Mouse (Mus musculus) embryonic facial prominence, embryonic 11.5 days (tissue): ENCODE data around the gene Lrriq4. TPM values are rescaled to one million over a fixed set of nuclear protein-coding genes. Genes with fewer than 3 reads are reported as not detected.

Experiments
- ATAC-seq: fragments of 200-750 bp; cut with Nextera tagmentation; replicated peaks from 2 replicates; pipeline ENCODE4 v1.8.0; 2017; ENCODE audit warnings: low read depth; ENCODE audit not compliant: insufficient number of reproducible peaks, low FRiP score, low TSS enrichment
- DNase-seq: peaks from one replicate; pipeline ENCODE4 v3.0.0-alpha.2; 2015; ENCODE audit warnings: low spot score
- H3K27ac ChIP-seq: fragments of 300-500 bp; sonication (generic); replicated peaks from 2 replicates; pipeline ENCODE4 v1.5.1; 2014; ENCODE audit warnings: mild to moderate bottlenecking, low read depth, low read length, control low read depth
- H3K27me3 ChIP-seq: fragments of 300-500 bp; sonication (generic); 2 replicates; pipeline ENCODE4 v1.6.1; 2014; ENCODE audit warnings: mild to moderate bottlenecking, low read length, moderate library complexity, mixed read lengths; ENCODE audit not compliant: control insufficient read depth, insufficient read depth
- H3K36me3 ChIP-seq: fragments of 300-500 bp; sonication (generic); replicated peaks from 2 replicates; pipeline ENCODE4 v1.6.1; 2014; ENCODE audit warnings: low read depth, mild to moderate bottlenecking, low read length, moderate library complexity, mixed read lengths; ENCODE audit not compliant: control insufficient read depth, insufficient read depth
- H3K4me1 ChIP-seq: fragments of 300-500 bp; sonication (generic); 2 replicates; pipeline ENCODE4 v1.6.1; 2014; ENCODE audit warnings: low read length, mixed read lengths; ENCODE audit not compliant: control insufficient read depth, insufficient read depth
- H3K4me2 ChIP-seq: fragments of 300-500 bp; sonication (generic); 2 replicates; pipeline ENCODE4 v1.6.1; 2014; ENCODE audit warnings: low read depth, mild to moderate bottlenecking, control low read depth, low read length, moderate library complexity
- H3K4me3 ChIP-seq: fragments of 300-500 bp; sonication (generic); 2 replicates; pipeline ENCODE4 v1.5.1; 2014; ENCODE audit warnings: low read depth, low read length, control low read depth
- H3K9ac ChIP-seq: fragments of 300-500 bp; sonication (generic); replicated peaks from 2 replicates; pipeline ENCODE4 v1.6.1; 2014; ENCODE audit warnings: mild to moderate bottlenecking, control low read depth, low read length
- H3K9me3 ChIP-seq: fragments of 300-500 bp; sonication (generic); replicated peaks from 2 replicates; pipeline ENCODE4 v1.6.1; 2016; ENCODE audit warnings: mild to moderate bottlenecking, low read length, inconsistent platforms, mixed read lengths; ENCODE audit not compliant: control insufficient read depth
- WGBS: fragments of 180-500 bp; shearing (Covaris S2); extraction: QIAGEN DNeasy Blood & Tissue Kit; methylation state at CpG from one replicate; pipeline ENCODE4 v1.1.7; 2014; 5-methylcytosine and 5-hydroxymethylcytosine counted together
- polyA plus RNA-seq: library from polyadenylated mRNA; unstranded; fragments of >200 nt; fragmentation: Nextera tagmentation; extraction: Ambion mirVana; gene quantifications from 2 replicates; pipeline ENCODE4 v1.2.1, GENCODE M21; 2014

Lrriq4 gene
- polyA plus RNA-seq, 1 experiment from 2014 or later: not detected

- WGBS: 38% methylated on average over 8 of the region's 8 CpGs
- H3K27ac ChIP-seq: no peak overlapping the region
- no peak overlapping the region for H3K9ac ChIP-seq
- H3K4me3 ChIP-seq: no peak overlapping the region
- peaks cover 5% of the 10 kb centered on the region; the same call in 1 of the 2 replicates for H3K4me1 ChIP-seq
- no peaks in the 10 kb centered on the region for H3K36me3 ChIP-seq
- DNase-seq (peak; percentile 17), ATAC-seq (no peak)
- H3K27me3 ChIP-seq: peaks cover 8% of the 10 kb centered on the region
- H3K4me2 ChIP-seq: no peak overlapping the region
- no peaks in the 10 kb centered on the region for H3K9me3 ChIP-seq
These were observed 2.5 kb downstream of the Lrriq4 start for GRCm38 (mm10) chr3:30646761-30647160.

- ATAC-seq (peak; percentile 88), DNase-seq (peak; percentile 89)
- Histone ChIP-seq H3K9me3 (no peaks in the 10 kb centered on the region), H3K4me1 (peaks cover 5% of the 10 kb centered on the region; the same call in 1 of the 2 replicates), H3K4me3 (peak within 1 kb of the TSS; percentile 35), H3K9ac (peak within 1 kb of the TSS; percentile 61), H3K4me2 (peak within 1 kb of the TSS; percentile 74), H3K27ac (no peak within 1 kb of the TSS), H3K27me3 (peaks cover 8% of the 10 kb centered on the region), H3K36me3 (no peaks in the 10 kb centered on the region)
- 1% methylated on average over 25 of the region's 25 CpGs for WGBS
These were observed 3.3 kb downstream of the Lrriq4 start, which contains the start of gene Lrrc34 for GRCm38 (mm10) chr3:30647440-30648090. Gene Lrrc34, minus strand, starts transcription at chr3:30647869.

GRCm38 (mm10) chr3:30648466-30648865 lies 4.2 kb downstream of the Lrriq4 start:
- peaks cover 5% of the 10 kb centered on the region; the same call in 1 of the 2 replicates for H3K4me1 ChIP-seq
- no peak overlapping the region for H3K27ac ChIP-seq
- 92% methylated on average over 2 of the region's 2 CpGs for WGBS
- H3K27me3 ChIP-seq: peaks cover 8% of the 10 kb centered on the region
- ATAC-seq (no peak), DNase-seq (no peak)
- no peaks in the 10 kb centered on the region for H3K9me3 ChIP-seq
- H3K4me2 ChIP-seq: no peak overlapping the region
- no peak overlapping the region for H3K9ac ChIP-seq
- H3K4me3 ChIP-seq: no peak overlapping the region
- no peaks in the 10 kb centered on the region for H3K36me3 ChIP-seq

GRCm38 (mm10) chr3:30650062-30650841 lies 5.9 kb downstream of the Lrriq4 start:
- ATAC-seq: peak; percentile 46; the same call in 1 of the 2 replicates

GRCm38 (mm10) chr3:30655937-30656336 lies 11.6 kb downstream of the Lrriq4 start:
- Histone ChIP-seq H3K27ac (no peak overlapping the region), H3K36me3 (no peaks in the 10 kb centered on the region), H3K4me3 (no peak overlapping the region), H3K27me3 (no peaks in the 10 kb centered on the region), H3K4me2 (no peak overlapping the region), H3K4me1 (no peaks in the 10 kb centered on the region), H3K9ac (no peak overlapping the region), H3K9me3 (no peaks in the 10 kb centered on the region)
- DNase-seq (no peak), ATAC-seq (no peak)
- 91% methylated on average over 5 of the region's 5 CpGs for WGBS

More at GRCm38 (mm10) chr3:30650062-30650841, 5.9 kb downstream of the Lrriq4 start:
- no peak overlapping the region for H3K27ac ChIP-seq
- H3K9ac ChIP-seq: peak overlapping the region; percentile 37
- peak; percentile 45 for DNase-seq
- H3K9me3 ChIP-seq: no peaks in the 10 kb centered on the region
- under 1% methylated on average over 41 of the region's 41 CpGs for WGBS
- H3K36me3 ChIP-seq: no peaks in the 10 kb centered on the region
- peak overlapping the region; percentile 78 for H3K4me2 ChIP-seq
- H3K4me1 ChIP-seq: peaks cover 5% of the 10 kb centered on the region; the same call in 1 of the 2 replicates
- peak overlapping the region; percentile 38 for H3K4me3 ChIP-seq
- H3K27me3 ChIP-seq: peaks cover 8% of the 10 kb centered on the region

GRCm38 (mm10) chr3:30658486-30658885 lies 14.2 kb downstream of the Lrriq4 start:
- no peak for DNase-seq
- no peak for ATAC-seq
- no peak overlapping the region for H3K27ac ChIP-seq
- H3K4me3 ChIP-seq: no peak overlapping the region
- no peaks in the 10 kb centered on the region for H3K27me3 ChIP-seq
- H3K4me1 ChIP-seq: no peaks in the 10 kb centered on the region
- no peak overlapping the region for H3K4me2 ChIP-seq
- WGBS: 83% methylated on average over 9 of the region's 9 CpGs
- no peaks in the 10 kb centered on the region for H3K36me3 ChIP-seq
- H3K9me3 ChIP-seq: no peaks in the 10 kb centered on the region
- H3K9ac ChIP-seq: no peak overlapping the region

- WGBS: 86% methylated on average over 6 of the region's 6 CpGs
- Histone ChIP-seq H3K9me3 (no peaks in the 10 kb centered on the region), H3K9ac (no peak overlapping the region), H3K4me3 (no peak overlapping the region), H3K4me1 (no peaks in the 10 kb centered on the region), H3K36me3 (no peaks in the 10 kb centered on the region), H3K4me2 (no peak overlapping the region), H3K27ac (no peak overlapping the region), H3K27me3 (no peaks in the 10 kb centered on the region)
- no peak for ATAC-seq
- DNase-seq: no peak
These were observed 38.9 kb downstream of the Lrriq4 start for GRCm38 (mm10) chr3:30683190-30683589.

- DNase-seq (no peak), ATAC-seq (no peak)
- WGBS: 74% methylated on average over 3 of the region's 3 CpGs
- H3K4me3 ChIP-seq: no peak overlapping the region
- H3K4me2 ChIP-seq: no peak overlapping the region
- no peak overlapping the region for H3K27ac ChIP-seq
- H3K27me3 ChIP-seq: no peaks in the 10 kb centered on the region
- H3K9ac ChIP-seq: no peak overlapping the region
- H3K4me1 ChIP-seq: no peaks in the 10 kb centered on the region
- no peaks in the 10 kb centered on the region for H3K36me3 ChIP-seq
- H3K9me3 ChIP-seq: no peaks in the 10 kb centered on the region
These were observed 42.9 kb downstream of the Lrriq4 start for GRCm38 (mm10) chr3:30687216-30687615.
